Mouse (Mus musculus) midbrain, embryonic 13.5 days (tissue): Measurements from ENCODE around the gene Treml4. TPM values are rescaled to one million over a fixed set of nuclear protein-coding genes. Genes with fewer than 3 reads are reported as not detected.

Source experiments
- ATAC-seq: fragments of 200-750 bp; cut with Nextera tagmentation; 2 replicates; pipeline ENCODE4 v1.8.0; 2017; ENCODE audit warnings: mild to moderate bottlenecking, moderate TSS enrichment, moderate library complexity
- H3K27ac ChIP-seq: fragments of 300-500 bp; sonication (generic); 2 replicates; pipeline ENCODE4 v1.5.1; 2015; ENCODE audit warnings: inconsistent platforms, mild to moderate bottlenecking, moderate library complexity
- H3K27me3 ChIP-seq: fragments of 300-500 bp; sonication (generic); 2 replicates; pipeline ENCODE4 v1.6.1; 2015; ENCODE audit warnings: mild to moderate bottlenecking, inconsistent platforms
- H3K36me3 ChIP-seq: fragments of 300-500 bp; sonication (generic); 2 replicates; pipeline ENCODE4 v1.6.1; 2015; ENCODE audit warnings: mild to moderate bottlenecking, inconsistent platforms
- H3K4me1 ChIP-seq: fragments of 300-500 bp; sonication (generic); replicated peaks from 2 replicates; pipeline ENCODE4 v1.6.1; 2015; ENCODE audit warnings: inconsistent platforms
- H3K4me2 ChIP-seq: fragments of 300-500 bp; sonication (generic); replicated peaks from 2 replicates; pipeline ENCODE4 v1.6.1; 2015; ENCODE audit warnings: moderate library complexity, mild to moderate bottlenecking, inconsistent platforms
- H3K4me3 ChIP-seq: fragments of 300-500 bp; sonication (generic); replicated peaks from 2 replicates; pipeline ENCODE4 v1.5.1; 2015; ENCODE audit warnings: mild to moderate bottlenecking, inconsistent platforms
- H3K9ac ChIP-seq: fragments of 300-500 bp; sonication (generic); replicated peaks from 2 replicates; pipeline ENCODE4 v1.6.1; 2015; ENCODE audit warnings: mild to moderate bottlenecking, inconsistent platforms
- H3K9me3 ChIP-seq: fragments of 300-500 bp; sonication (generic); 2 replicates; pipeline ENCODE4 v1.6.1; 2016; ENCODE audit warnings: mild to moderate bottlenecking, inconsistent platforms
- WGBS: fragments of 180-500 bp; shearing (Covaris S2); methylation state at CpG from one replicate; pipeline ENCODE4 v1.1.7; 2015; 5-methylcytosine and 5-hydroxymethylcytosine counted together
- polyA plus RNA-seq: library from polyadenylated mRNA; unstranded; fragments of >200 nt; fragmentation: Nextera tagmentation; extraction: Ambion mirVana; gene quantifications from 2 replicates; pipeline ENCODE4 v1.2.1, GENCODE M21; 2015

Gene Treml4
- polyA plus RNA-seq, 1 experiment from 2014 or later, result 0.20 TPM

DNA sequence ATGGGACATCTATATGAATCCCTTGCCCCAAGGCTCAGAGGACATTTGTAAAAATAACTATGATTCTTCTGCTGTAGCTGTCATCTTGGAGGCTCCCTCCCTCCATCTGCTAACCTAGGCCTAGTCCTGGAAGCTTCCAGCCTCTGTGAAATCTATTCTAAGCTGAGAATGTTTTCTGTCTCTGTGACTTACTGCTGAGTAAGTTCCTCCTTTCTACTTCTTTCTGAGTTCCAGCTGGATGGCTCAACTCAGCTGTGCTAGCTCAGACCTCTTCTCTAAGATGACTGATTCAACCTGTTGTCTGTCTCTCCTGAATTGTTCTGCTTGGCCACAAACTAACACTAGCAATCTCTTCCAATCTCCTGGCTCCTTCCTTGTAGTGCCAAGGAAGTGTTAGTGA, 14.3 kb downstream of the Treml4 start:
- peaks cover 14% of the 10 kb centered on the region for H3K4me1 ChIP-seq
- no peak overlapping the region for H3K27ac ChIP-seq
- H3K36me3 ChIP-seq, result no peaks in the 10 kb centered on the region
- no peak overlapping the region for H3K4me2 ChIP-seq
- no peaks in the 10 kb centered on the region for H3K9me3 ChIP-seq
- no peak for ATAC-seq
- no peaks in the 10 kb centered on the region for H3K27me3 ChIP-seq
- no peak overlapping the region for H3K9ac ChIP-seq
- no peak overlapping the region for H3K4me3 ChIP-seq

DNA sequence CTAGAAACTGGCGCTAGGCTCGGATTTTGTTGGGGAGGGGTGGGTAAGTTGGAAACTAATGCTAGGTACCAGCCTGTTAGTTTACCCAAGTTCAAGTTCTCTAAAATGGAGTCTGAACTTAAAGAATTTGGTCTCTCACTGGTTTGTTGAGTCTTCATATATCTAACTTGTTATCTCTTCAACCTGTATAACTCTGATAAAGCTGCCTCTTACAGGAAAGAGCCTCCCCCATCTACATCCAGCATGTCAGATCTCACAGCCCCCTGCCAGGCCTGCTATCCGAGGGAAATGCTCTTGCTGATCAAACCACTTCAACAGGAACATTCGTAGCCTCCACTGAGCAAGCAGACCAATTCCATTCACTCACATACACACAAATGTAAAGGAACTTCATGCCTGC, 14.9 kb downstream of the Treml4 start:
- Histone ChIP-seq H3K27ac (no peak overlapping the region), H3K9me3 (no peaks in the 10 kb centered on the region), H3K9ac (no peak overlapping the region), H3K4me1 (peaks cover 14% of the 10 kb centered on the region), H3K36me3 (no peaks in the 10 kb centered on the region), H3K4me3 (no peak overlapping the region), H3K4me2 (no peak overlapping the region), H3K27me3 (no peaks in the 10 kb centered on the region)
- WGBS, result 88% methylated on average over 4 of the region's 4 CpGs
- ATAC-seq, result no peak

DNA sequence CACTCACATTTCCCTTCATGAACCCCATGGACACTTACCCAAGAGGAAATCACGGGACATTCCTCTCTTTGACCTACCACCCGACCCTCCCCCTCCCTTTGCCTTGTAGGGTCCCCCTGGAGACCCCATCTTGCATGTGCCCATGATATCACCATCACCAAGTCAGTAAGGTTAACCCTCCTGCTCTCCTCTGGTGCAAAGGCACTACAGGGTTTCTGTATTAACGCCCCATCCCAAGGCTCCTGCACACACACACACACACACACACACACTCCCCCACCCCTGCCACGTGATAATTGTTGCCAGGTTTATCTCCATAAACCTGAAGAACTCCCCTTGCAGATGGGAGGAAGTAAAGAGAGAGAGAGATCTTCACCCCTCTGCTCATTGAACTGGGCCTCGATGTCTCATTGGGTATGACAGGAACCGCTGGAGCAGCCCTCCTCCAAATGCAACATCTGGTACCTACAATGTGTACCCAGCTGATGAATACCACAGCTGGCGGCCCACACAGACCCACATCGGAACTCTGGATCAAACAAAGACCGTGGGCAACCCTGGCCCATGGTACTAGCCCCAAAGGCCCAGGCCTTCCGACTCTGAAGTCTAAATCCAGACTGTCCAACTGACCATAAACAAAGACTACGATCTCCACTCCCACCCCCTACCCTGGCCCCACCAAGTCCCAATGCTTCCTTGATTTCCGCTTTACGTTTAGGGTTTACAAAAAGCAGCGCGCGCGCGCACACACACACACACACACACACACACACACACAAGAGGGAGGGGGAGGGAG, 17.0 kb downstream of the Treml4 start:
- peak; percentile 79 for ATAC-seq
- Histone ChIP-seq H3K36me3 (no peaks in the 10 kb centered on the region), H3K27ac (no peak overlapping the region), H3K4me1 (peaks cover 14% of the 10 kb centered on the region), H3K9ac (peak overlapping the region; percentile 52), H3K4me3 (peak overlapping the region; percentile 33), H3K9me3 (no peaks in the 10 kb centered on the region), H3K4me2 (peak overlapping the region; percentile 54), H3K27me3 (no peaks in the 10 kb centered on the region)
- WGBS, result 28% methylated on average over 18 of the region's 18 CpGs

DNA sequence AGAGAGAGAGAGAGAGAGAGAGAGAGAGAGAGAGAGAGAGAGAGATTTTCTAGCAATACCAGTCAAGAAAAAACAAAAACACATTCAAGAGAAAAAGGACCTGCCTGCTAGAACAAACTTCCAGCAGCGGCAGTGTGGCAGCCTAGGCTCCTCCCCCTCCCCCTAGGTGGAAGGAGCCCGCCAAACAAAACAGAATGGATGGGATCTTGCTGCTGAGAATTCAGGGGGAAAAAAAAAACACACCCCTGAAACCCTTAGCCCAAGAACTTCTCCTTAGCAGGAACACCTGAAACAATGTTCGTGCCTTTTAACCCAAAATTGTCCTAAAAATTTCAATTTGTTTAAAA, 17.6 kb downstream of the Treml4 start:
- Histone ChIP-seq H3K27ac (no peak overlapping the region), H3K27me3 (no peaks in the 10 kb centered on the region), H3K4me3 (peak overlapping the region; percentile 33), H3K4me1 (peaks cover 14% of the 10 kb centered on the region), H3K9ac (peak overlapping the region; percentile 52; the same call in 1 of the 2 replicates), H3K9me3 (no peaks in the 10 kb centered on the region), H3K4me2 (peak overlapping the region; percentile 54), H3K36me3 (no peaks in the 10 kb centered on the region)
- ATAC-seq, result peak; percentile 63
- 5% methylated on average over 3 of the region's 3 CpGs for WGBS

DNA sequence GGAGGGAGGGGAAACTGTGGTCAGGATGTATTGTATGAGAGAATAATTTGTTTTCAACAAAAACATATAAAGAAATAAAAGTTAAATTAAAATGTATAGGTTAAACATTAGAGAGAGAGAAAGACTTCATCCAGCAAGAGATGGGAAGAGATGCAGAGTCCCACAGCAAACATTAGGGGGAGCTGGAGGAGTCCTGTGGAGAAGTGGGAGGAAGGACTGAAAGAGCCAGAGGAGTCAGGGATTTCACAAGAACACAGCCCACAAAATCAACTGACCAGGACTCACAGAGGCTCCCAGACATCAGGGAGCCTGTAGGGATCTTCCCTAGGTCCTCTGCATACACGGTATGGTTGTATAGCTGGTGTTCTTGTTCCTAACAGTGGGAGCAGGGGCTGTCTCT, 22.7 kb downstream of the Treml4 start:
- Histone ChIP-seq H3K9ac (no peak overlapping the region), H3K4me2 (no peak overlapping the region), H3K27me3 (no peaks in the 10 kb centered on the region), H3K4me1 (peaks cover 6% of the 10 kb centered on the region), H3K36me3 (no peaks in the 10 kb centered on the region), H3K27ac (no peak overlapping the region), H3K9me3 (0 out of 2 replicates have a peak, but pooled peaks cover 6% of the 10 kb centered on the region), H3K4me3 (no peak overlapping the region)
- WGBS, result 60% methylated on average over 1 of the region's 1 CpGs
- no peak for ATAC-seq

DNA sequence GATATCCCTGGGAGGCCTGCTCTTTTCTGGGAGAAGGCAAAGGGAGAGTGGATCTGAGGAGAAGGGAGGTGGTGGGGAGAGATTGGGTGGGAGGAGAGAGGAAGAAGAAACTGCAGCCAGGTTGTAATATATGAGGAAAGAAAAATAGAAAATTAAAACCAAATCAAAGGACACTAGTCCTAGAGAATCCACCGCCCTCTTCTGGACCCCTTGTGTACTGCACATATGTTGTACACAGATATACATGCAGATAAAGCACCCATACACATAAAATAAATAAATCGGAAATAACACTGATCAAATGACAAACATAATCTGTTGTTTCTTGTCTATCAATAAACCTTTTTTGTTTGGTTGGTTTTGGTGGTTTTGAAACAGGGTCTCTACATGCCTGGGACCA, 23.2 kb downstream of the Treml4 start:
- H3K27me3 ChIP-seq, result no peaks in the 10 kb centered on the region
- no peak overlapping the region for H3K4me3 ChIP-seq
- H3K27ac ChIP-seq, result no peak overlapping the region
- no peak overlapping the region for H3K4me2 ChIP-seq
- no peak overlapping the region for H3K9ac ChIP-seq
- ATAC-seq, result no peak
- H3K36me3 ChIP-seq, result no peaks in the 10 kb centered on the region
- 0 out of 2 replicates have a peak, but pooled peaks cover 6% of the 10 kb centered on the region for H3K9me3 ChIP-seq
- peaks cover 2% of the 10 kb centered on the region for H3K4me1 ChIP-seq
- WGBS, result 47% methylated on average over 2 of the region's 2 CpGs

DNA sequence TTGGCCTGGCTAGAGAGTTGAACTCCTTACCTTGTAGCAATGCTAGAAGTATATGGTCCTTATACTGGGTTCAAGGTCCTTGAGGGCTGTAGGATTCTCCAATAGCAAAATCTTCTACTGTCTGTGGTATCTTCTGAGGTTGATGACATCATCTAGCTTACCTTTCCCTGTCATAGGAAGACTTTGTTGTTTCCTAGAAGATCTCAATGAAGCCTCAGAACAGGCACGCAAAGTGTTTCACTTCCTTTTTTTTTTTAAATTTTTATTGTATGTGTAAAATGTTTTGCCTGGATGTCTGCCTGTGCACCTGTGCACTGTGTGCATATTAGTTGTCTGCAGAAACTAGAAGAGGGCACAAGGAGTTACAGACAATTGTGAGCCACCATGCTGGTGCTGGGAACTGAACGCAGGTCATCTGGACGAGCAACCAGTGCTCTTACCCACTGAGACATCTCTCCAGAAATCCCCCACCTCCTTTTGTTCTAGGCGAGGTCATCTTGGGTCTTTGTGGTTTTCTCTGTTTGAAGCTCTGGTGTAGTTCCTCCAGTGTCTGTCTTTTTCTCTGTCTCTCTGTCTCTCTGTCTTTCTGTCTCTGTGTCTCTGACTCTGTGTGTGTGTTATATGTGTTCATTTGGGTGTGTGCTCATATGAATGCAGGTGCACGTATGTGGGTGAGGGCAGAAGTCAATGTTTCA, 29.6 kb downstream of the Treml4 start:
- 84% methylated on average over 5 of the region's 5 CpGs for WGBS
- ATAC-seq, result no peak
- Histone ChIP-seq H3K4me3 (no peak overlapping the region), H3K4me1 (no peaks in the 10 kb centered on the region), H3K27me3 (no peaks in the 10 kb centered on the region), H3K9ac (no peak overlapping the region), H3K36me3 (no peaks in the 10 kb centered on the region), H3K27ac (no peak overlapping the region), H3K4me2 (no peak overlapping the region), H3K9me3 (0 out of 2 replicates have a peak, but pooled peaks cover 4% of the 10 kb centered on the region)

DNA sequence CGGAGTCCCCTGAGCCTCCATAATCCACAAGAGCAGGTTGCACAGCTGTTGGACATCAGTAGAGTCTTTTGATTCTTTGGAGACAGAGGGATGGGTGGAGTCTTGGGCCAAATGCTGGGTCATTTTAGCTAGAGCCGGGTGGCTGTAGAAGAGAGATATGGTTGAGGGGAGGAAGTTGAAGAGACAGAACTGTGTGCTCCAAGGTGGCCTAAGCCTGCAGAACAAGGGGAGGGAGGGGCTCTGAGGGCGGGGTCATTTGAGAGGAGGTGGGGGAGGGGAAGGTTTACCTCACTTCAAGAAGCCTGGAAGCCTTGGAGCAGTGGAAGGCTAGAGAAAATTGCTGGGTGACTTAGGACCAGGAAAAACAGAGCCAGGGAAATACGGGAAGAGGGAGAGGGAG, 35.1 kb downstream of the Treml4 start, which contains the start of gene Treml2:
Treml2 (plus strand) TSS at position 296 of the 400 bp plus-strand sequence.
- 34% methylated on average over 3 of the region's 4 CpGs for WGBS
- no peak within 1 kb of the TSS for H3K4me3 ChIP-seq
- no peaks in the 10 kb centered on the region for H3K27me3 ChIP-seq
- no peaks in the 10 kb centered on the region for H3K36me3 ChIP-seq
- no peaks in the 10 kb centered on the region for H3K4me1 ChIP-seq
- H3K4me2 ChIP-seq, result no peak within 1 kb of the TSS
- no peak within 1 kb of the TSS for H3K9ac ChIP-seq
- ATAC-seq, result no peak
- no peaks in the 10 kb centered on the region for H3K9me3 ChIP-seq
- H3K27ac ChIP-seq, result no peak within 1 kb of the TSS

DNA sequence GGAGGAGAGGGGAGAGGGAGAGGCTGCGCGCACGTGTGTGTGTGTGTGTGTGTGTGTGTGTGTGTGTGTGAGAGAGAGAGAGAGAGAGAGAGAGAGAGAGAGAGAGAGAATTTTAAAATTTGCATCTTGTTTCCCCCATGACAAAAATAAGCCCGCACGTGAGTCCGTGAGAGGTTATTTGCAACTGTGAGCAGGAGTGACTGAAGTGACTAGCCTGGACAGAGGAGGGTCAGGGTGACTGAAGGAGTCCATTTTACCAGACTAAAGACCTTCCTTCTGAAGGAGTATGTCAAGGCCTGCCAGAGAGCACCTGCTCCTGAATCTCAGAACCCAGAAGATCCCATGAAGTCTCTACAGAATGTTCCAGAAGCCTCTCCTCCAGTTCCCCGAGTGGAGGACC, 35.7 kb downstream of the Treml4 start:
- H3K36me3 ChIP-seq, result no peaks in the 10 kb centered on the region
- no peaks in the 10 kb centered on the region for H3K9me3 ChIP-seq
- no peaks in the 10 kb centered on the region for H3K27me3 ChIP-seq
- H3K4me3 ChIP-seq, result no peak overlapping the region
- ATAC-seq, result no peak
- no peak overlapping the region for H3K9ac ChIP-seq
- WGBS, result 66% methylated on average over 7 of the region's 7 CpGs
- H3K27ac ChIP-seq, result no peak overlapping the region
- H3K4me2 ChIP-seq, result no peak overlapping the region
- H3K4me1 ChIP-seq, result no peaks in the 10 kb centered on the region

DNA sequence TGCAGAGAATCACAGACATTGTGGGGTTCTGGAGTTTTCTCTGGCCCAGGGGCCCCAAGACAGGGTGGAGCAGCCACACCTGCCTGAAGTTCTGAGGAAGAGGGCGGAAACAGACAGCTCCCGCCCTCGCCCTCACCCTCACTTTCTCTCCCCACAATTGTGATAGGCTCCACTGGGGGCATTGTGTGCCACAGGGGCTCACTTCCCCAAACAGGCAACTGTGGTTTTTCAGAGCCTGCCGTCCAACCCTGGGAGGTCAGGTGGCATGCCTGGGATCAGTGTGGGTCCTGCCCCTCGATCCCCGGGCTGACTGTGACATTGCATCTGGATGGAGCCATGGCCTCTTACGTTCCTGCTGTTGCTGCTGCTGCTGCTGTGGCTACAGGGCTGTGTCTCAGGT, 36.1 kb downstream of the Treml4 start:
- Histone ChIP-seq H3K36me3 (no peaks in the 10 kb centered on the region), H3K4me2 (no peak overlapping the region), H3K4me1 (no peaks in the 10 kb centered on the region), H3K27ac (no peak overlapping the region), H3K9me3 (no peaks in the 10 kb centered on the region), H3K9ac (no peak overlapping the region), H3K27me3 (no peaks in the 10 kb centered on the region), H3K4me3 (no peak overlapping the region)
- no peak for ATAC-seq
- 80% methylated on average over 7 of the region's 7 CpGs for WGBS

DNA sequence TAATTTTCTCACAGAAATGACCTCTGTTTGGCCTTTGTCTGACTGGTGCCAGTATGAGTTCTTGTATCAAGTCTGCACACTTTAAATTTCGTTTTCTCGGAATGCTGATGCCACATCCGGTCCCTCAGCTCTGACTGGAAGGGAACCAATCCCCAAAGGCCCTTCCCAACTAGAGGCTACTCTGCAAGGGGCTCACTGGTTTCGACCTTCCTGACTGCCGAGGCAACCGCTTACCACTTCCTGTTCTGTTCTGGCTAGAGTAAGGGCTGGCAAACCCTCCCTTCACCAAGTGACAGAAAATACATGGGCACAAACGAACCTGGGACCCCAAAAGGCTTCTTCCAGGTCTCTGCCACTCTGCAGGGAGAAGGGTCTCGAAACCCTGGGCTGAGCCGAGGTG, 36.8 kb downstream of the Treml4 start:
- no peaks in the 10 kb centered on the region for H3K9me3 ChIP-seq
- no peak overlapping the region for H3K4me3 ChIP-seq
- H3K9ac ChIP-seq, result no peak overlapping the region
- H3K36me3 ChIP-seq, result no peaks in the 10 kb centered on the region
- ATAC-seq, result no peak
- no peak overlapping the region for H3K27ac ChIP-seq
- no peaks in the 10 kb centered on the region for H3K4me1 ChIP-seq
- no peaks in the 10 kb centered on the region for H3K27me3 ChIP-seq
- no peak overlapping the region for H3K4me2 ChIP-seq
- 82% methylated on average over 9 of the region's 9 CpGs for WGBS

DNA sequence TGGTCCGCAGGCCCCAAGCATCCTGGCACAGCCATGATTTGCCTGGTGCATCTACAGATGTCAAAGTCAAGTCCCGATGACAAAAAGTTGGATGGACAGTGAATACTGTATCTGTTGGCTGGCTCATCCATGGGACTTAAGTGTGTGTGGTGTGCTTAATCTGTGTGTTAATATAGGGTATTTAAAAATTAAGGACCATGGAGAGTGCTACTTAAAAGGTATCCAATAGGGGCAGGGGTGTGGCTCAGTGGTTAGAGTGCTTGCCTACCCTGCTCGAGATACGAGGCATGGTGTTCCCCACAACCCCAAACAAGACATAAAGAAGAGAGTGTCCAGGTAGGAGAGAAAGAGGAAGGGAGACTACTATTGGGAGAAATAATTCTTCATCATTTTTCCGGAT, 37.7 kb downstream of the Treml4 start:
- WGBS, result 92% methylated on average over 5 of the region's 5 CpGs
- H3K4me1 ChIP-seq, result no peaks in the 10 kb centered on the region
- no peak overlapping the region for H3K4me2 ChIP-seq
- H3K27ac ChIP-seq, result no peak overlapping the region
- H3K36me3 ChIP-seq, result no peaks in the 10 kb centered on the region
- no peaks in the 10 kb centered on the region for H3K27me3 ChIP-seq
- no peaks in the 10 kb centered on the region for H3K9me3 ChIP-seq
- H3K9ac ChIP-seq, result no peak overlapping the region
- no peak for ATAC-seq
- H3K4me3 ChIP-seq, result no peak overlapping the region
